Mouse (Mus musculus): ENCODE measurements at regions not wholly inside any gene's neighbourhood (a gene's known extent, or its start where the extent isn't known, plus 50 kb on each side); places are given as distances from the start of the nearest gene placed in this dataset.
"Not testable (repeated sequence)": the region's sequence is repeated elsewhere in the genome, so short reads cannot be mapped to it uniquely, and the experiment has no call there.

DNA sequence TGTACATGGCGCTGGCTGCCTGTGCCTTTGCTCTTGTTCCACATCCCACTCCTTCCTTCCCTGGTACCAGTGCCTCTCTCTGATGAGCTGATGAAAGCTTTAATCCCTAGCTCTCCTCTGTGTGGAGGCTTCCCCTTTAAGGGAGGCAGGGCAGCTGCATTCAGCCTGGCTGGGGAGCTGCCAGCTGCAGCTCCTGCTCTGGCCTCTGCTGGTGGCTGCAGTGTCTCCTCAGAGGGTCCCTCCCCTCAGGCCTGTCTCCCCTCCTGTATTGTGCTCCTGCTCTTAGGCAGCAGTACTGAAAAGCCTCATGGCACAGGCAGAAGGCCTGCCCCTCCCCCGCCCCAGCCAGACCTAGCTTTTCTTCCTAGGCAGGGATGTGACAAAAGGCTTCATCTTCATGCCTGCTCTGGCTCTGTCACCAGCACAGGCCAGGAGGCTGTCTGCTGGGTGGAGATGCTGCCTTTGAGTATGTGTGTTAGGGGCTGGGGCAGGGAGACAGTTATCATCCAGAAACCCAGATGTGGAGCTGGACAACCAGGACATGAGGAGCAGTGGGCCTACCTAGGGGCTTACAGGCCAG lies 97.7 kb upstream of the Zcchc13 start:
- DNase-seq (ENCODE audit: low read depth, low spot score): peak; percentile 32

- peak; percentile 62 for DNase-seq (ENCODE audit: low read depth, low spot score)
Measured at GRCm38 (mm10) chrX:103533306-103533705, 97.1 kb upstream of the Zcchc13 start.

DNA sequence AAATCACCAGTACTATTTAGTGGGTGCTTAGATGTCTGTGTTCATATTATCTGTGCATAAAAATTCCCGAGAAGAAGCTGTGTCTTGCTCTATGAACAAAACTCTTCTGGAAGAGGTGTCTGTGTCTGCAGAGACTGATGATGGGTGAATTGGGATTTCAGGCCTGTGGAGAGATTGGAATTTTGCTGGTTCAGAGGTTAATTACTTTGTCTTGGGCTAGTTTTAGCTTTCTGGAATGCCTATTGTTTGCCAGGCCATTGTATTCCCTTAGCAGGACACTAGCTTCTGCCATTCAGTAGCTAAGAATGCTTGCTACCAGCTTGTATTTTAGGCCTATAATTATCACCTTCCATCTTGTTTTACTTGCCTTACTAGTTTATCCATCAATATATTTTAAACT lies 96.6 kb upstream of the Zcchc13 start:
- no peak for DNase-seq (ENCODE audit: low read depth, low spot score)

- DNase-seq (ENCODE audit: low read depth, low spot score): no peak
Measured at GRCm38 (mm10) chrX:103546490-103547202, 83.7 kb upstream of the Zcchc13 start.

GRCm38 (mm10) chrX:103551304-103551703 lies 79.1 kb upstream of the Zcchc13 start:
- no peak for DNase-seq (ENCODE audit: low read depth, low spot score)

- no peak for DNase-seq (ENCODE audit: low read depth, low spot score)
Measured at GRCm38 (mm10) chrX:103553196-103553595, 77.2 kb upstream of the Zcchc13 start.

GRCm38 (mm10) chrX:103553605-103554004 lies 76.8 kb upstream of the Zcchc13 start:
- DNase-seq (ENCODE audit: low read depth, low spot score): no peak

DNA sequence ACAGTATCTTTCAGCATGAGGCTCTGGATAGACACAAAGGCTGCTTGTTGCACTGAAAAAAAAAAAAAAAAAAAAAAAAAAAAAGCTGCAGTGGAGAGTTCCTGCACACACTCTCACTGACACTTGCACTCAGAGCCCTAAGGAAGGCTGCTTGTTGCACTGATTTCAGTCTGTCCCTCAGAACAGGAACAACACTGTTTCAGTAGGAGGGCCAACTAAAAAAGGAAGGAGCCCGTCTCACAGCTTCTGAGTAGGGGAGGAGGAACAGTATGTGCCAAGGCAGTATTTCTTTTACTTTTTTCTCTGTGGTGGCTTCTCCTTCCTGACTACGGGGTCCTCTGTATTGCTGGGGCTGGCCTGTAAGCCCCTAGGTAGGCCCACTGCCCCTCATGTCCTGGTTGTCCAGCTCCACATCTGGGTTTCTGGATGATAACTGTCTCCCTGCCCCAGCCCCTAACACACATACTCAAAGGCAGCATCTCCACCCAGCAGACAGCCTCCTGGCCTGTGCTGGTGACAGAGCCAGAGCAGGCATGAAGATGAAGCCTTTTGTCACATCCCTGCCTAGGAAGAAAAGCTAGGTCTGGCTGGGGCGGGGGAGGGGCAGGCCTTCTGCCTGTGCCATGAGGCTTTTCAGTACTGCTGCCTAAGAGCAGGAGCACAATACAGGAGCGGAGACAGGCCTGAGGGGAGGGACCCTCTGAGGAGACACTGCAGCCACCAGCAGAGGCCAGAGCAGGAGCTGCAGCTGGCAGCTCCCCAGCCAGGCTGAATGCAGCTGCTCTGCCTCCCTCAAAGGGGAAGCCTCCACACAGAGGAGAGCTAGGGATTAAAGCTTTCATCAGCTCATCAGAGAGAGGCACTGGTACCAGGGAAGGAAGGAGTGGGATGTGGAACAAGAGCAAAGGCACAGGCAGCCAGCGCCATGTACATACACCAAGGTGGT lies 75.1 kb upstream of the Zcchc13 start:
- not testable (repeated sequence) for DNase-seq (ENCODE audit: low read depth, low spot score)

DNA sequence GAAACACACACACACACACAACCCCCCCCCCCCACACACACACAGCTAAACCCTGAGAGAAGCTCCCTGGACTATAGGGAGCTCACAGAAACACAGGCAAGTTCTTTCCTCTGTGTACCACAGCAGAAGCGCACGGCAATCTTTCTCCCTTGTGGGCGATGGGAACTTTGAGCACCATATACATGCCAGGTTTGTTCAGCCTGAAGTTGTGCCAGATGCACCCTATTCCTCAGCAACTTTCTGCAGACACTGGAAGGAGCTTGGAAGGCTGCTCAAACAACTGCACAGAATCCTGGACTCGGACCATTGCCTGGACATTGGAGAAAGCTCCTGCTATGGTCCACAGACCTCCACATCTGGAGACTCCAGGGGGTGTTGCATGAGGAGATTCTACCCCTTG lies 74.3 kb upstream of the Zcchc13 start:
- no peak for DNase-seq (ENCODE audit: low read depth, low spot score)

- DNase-seq (ENCODE audit: low read depth, low spot score): no peak
Measured at GRCm38 (mm10) chrX:103556681-103557490, 73.5 kb upstream of the Zcchc13 start.

DNA sequence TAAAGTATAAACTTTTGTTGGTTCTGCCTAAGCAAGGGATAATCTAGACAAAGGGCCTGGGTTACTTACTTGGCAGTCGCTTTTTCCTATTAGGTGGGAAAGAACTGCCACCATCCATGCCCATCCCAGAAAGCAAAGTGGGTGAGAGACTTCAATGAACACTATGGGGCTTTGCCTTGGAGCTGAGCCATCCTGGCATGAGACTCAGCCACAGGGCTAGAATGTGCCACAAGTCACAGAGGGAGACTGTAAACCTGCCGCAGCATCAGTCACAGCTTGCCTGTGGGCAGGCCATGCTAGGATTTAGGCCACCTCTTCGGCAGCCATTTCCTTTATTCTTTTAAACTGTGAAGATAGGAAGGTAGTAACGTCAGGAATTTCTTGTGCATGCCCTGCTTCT lies 72.9 kb upstream of the Zcchc13 start:
- DNase-seq (ENCODE audit: low read depth, low spot score): no peak

GRCm38 (mm10) chrX:103563531-103564246 lies 66.7 kb upstream of the Zcchc13 start:
- no peak for DNase-seq (ENCODE audit: low read depth, low spot score)

DNA sequence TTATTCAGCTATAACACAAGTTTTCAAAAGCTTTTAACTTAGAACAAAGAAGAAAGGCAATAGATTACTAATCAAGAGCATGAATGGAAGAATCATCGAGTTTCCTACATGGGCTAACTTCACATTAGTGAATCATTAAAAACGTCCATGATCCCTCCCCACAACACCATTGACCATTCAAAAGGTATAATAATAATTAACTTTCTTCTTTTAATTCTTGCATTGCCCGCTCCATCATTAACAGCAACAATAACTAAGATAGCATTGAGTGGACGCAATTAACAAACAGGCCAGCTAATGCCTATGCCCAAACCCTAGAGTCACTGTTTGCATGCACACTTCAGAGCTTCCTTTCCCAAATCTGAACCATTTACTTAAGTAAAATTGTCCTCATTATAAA lies 57.0 kb upstream of the Zcchc13 start:
- no peak for DNase-seq (ENCODE audit: low read depth, low spot score)

DNA sequence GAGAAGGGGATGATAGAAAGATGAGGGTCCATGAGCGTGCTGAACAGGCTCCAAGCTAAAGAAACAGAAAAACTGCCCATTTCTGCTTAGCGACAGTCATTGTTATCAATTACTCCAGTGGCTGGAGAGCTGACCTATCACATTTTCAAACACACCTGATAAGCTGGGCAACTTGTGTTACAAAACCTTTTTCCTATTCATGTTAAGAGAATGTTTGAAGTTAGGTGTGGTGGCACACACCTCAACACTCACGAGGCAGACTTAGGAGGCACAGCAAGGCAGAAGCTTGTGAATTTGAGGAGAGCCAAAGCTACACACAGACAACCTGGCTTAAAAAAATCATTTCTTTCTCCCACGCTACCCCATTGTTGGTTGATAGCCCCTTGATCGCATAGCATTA lies 50.9 kb upstream of the Zcchc13 start:
- DNase-seq (ENCODE audit: low read depth, low spot score): no peak
